ENCODE assay signal across 10 mouse cellular contexts in genomic region chr15:100321134-100321533, GRCm38 (mm10). TPM values are rescaled to one million over a fixed set of nuclear protein-coding genes. Genes with fewer than 3 reads are reported as not detected.
DNase-seq lines count a peak whose midpoint lies in the region; ATAC-seq and TF ChIP-seq lines count a peak whose summit lies in the region.
"Had no signal": no experiment of that assay in that cellular context is flagged by ENCODE, and none has a peak within 500 bp of the region (broad histone marks: within the 10 kb centered on the region; RNA-seq: fewer than 3 reads in every experiment).

No protein-coding gene starts in this region.

- no peaks in the 10 kb centered on the region for H3K4me1 ChIP-seq in CH12.LX (ENCODE audit: control insufficient read depth in 1 of 2, insufficient read depth in 2 of 2)
- no peaks in the 10 kb centered on the region for H3K4me1 ChIP-seq in stomach, postnatal 0 days (replicated peaks; ENCODE audit: control insufficient read depth, insufficient read depth)
- H3K4me1 ChIP-seq: heart, embryonic 13.5 days had no signal

- intact Hi-C loops in left cerebral cortex, postnatal 36 days (cut with DNase I), result no loop called here

- H3K4me2 ChIP-seq in CH12.LX (ENCODE audit: insufficient read depth, low read depth, poor library complexity, severe bottlenecking), result no peak overlapping the region
- no peak overlapping the region for H3K4me2 ChIP-seq in stomach, postnatal 0 days (replicated peaks; ENCODE audit: low read depth)
- H3K4me2 ChIP-seq: heart, embryonic 13.5 days had no signal

- H3K27ac ChIP-seq in CH12.LX (ENCODE audit: insufficient read depth, low read depth), result no peak overlapping the region
- H3K27ac ChIP-seq in stomach, postnatal 0 days (replicated peaks), result no peak overlapping the region
- H3K27ac ChIP-seq: heart, embryonic 13.5 days had no signal

- peak; percentile 33 to 85; a peak in 3 of 4 replicates for TF ChIP-seq CTCF in CH12.LX (conservative IDR thresholded peaks at IDR 0.05 in 1 of 2, IDR thresholded peaks at IDR 0.05 in 1 of 2; ENCODE audit: low read depth in 2 of 2, low read length in 2 of 2)
- TF ChIP-seq CTCF in stomach, postnatal 0 days (IDR thresholded peaks at IDR 0.05; ENCODE audit: low read depth), result peak; percentile 73

- no peaks in the 10 kb centered on the region for H3K36me3 ChIP-seq in CH12.LX (replicated peaks in 1 of 2; ENCODE audit: control insufficient read depth in 1 of 2, insufficient read depth in 1 of 2, low read length in 1 of 2)
- H3K36me3 ChIP-seq in stomach, postnatal 0 days (ENCODE audit: control insufficient read depth, insufficient read depth, low read length), result no peaks in the 10 kb centered on the region
- H3K36me3 ChIP-seq: heart, embryonic 13.5 days had no signal

- no peak for ATAC-seq in stomach, postnatal 0 days (ENCODE audit: low FRiP score, low TSS enrichment)

- no peak for TF ChIP-seq POLR2A in CH12.LX (IDR thresholded peaks at IDR 0.05; ENCODE audit: low read depth, low read length)

- dilution Hi-C loops in CH12.LX (cut with MboI; ENCODE audit: extremely low pct_ligation_motif_present, extremely low pct_unique_long_range_greater_than_20kb, low sequenced_read_pairs), result no loop called here

- H3K27me3 ChIP-seq in CH12.LX (replicated peaks), result no peaks in the 10 kb centered on the region
- no peaks in the 10 kb centered on the region for H3K27me3 ChIP-seq in stomach, postnatal 0 days (ENCODE audit: control insufficient read depth, insufficient read depth, low read length)
- H3K27me3 ChIP-seq: heart, embryonic 13.5 days had no signal

- DNase-seq in gastrocnemius, adult 18-20 months (ENCODE audit: low spot score), result peak; percentile 51
- no peak for DNase-seq in gastrocnemius, postnatal 4 days (ENCODE audit: low spot score in 2 of 2)
- DNase-seq in CH12.LX (ENCODE audit: extremely low read depth), result peak; percentile 38
- DNase-seq in cerebellum, adult 8-10 months, result peak; percentile 49
- peak; percentile 86 to 92 for DNase-seq in kidney, postnatal 25 days
- peak; percentile 66 for DNase-seq in stomach, postnatal 0 days (ENCODE audit: low spot score)
- DNase-seq in left cerebral cortex, postnatal 36 days (ENCODE audit: low spot score in 2 of 2), result no peak
- no peak for DNase-seq in layer of hippocampus, adult 11-12 months (ENCODE audit: low spot score)

- H3K79me2 ChIP-seq in CH12.LX (replicated peaks; ENCODE audit: control insufficient read depth, extremely low read depth, insufficient read depth, poor library complexity, severe bottlenecking), result no peaks in the 10 kb centered on the region

- H3K9me3 ChIP-seq in CH12.LX (replicated peaks; ENCODE audit: low read length), result no peaks in the 10 kb centered on the region
- no peaks in the 10 kb centered on the region for H3K9me3 ChIP-seq in stomach, postnatal 0 days (ENCODE audit: control insufficient read depth, low read length)
- H3K9me3 ChIP-seq: heart, embryonic 13.5 days had no signal

- TF ChIP-seq EP300 in CH12.LX (IDR thresholded peaks at IDR 0.05; ENCODE audit: low read length), result no peak
- no peak for TF ChIP-seq EP300 in stomach, postnatal 0 days (optimal IDR thresholded peaks at IDR 0.05)

- 42% methylated on average over 5 of the region's 5 CpGs for WGBS in stomach, postnatal 0 days

- H3K9ac ChIP-seq in CH12.LX (ENCODE audit: insufficient read depth, low read depth), result no peak overlapping the region
- H3K9ac ChIP-seq in stomach, postnatal 0 days (ENCODE audit: low read length), result no peak overlapping the region
- H3K9ac ChIP-seq: heart, embryonic 13.5 days had no signal

- peak; percentile 80 for TF ChIP-seq RAD21 in CH12.LX (IDR thresholded peaks at IDR 0.05; ENCODE audit: low read depth, low read length)

- no peak overlapping the region for H3K4me3 ChIP-seq in CH12.LX (replicated peaks in 1 of 3; ENCODE audit: low read depth in 2 of 3, low read length in 2 of 3, poor library complexity in 1 of 3)
- no peak overlapping the region for H3K4me3 ChIP-seq in stomach, postnatal 0 days (ENCODE audit: low read depth, low read length)
- H3K4me3 ChIP-seq: heart, embryonic 13.5 days had no signal

- in situ Hi-C loops in CH12.LX (cut with MboI; ENCODE audit: low pct_ligation_motif_present, low pct_unique_long_range_greater_than_20kb, low sequenced_read_pairs), result loop anchor here (10.0 kb wide), 1 partner anchor 56 kb away; no protein-coding TSS in a partner anchor

TF ChIP-seq in CH12.LX, 34 proteins besides CTCF, POLR2A, EP300 and RAD21:
- TF ChIP-seq CHD2 (IDR thresholded peaks at IDR 0.05; ENCODE audit: low read length), result no peak
- TF ChIP-seq E2F4 (IDR thresholded peaks at IDR 0.05; ENCODE audit: insufficient replicate concordance, low read depth, low read length), result no peak
- TF ChIP-seq ZC3H11A (IDR thresholded peaks at IDR 0.05; ENCODE audit: low read depth, low read length), result peak; percentile 10; the same call in 1 of the 2 replicates
- TF ChIP-seq SMC3 (IDR thresholded peaks at IDR 0.05; ENCODE audit: low read depth, low read length), result peak; percentile 78
- TF ChIP-seq USF1 (IDR thresholded peaks at IDR 0.05; ENCODE audit: low read depth, low read length), result no peak
- peak; percentile 36; the same call in 1 of the 2 replicates for TF ChIP-seq MYC (IDR thresholded peaks at IDR 0.05; ENCODE audit: low read depth, low read length)
- no peak for TF ChIP-seq ELF1 (IDR thresholded peaks at IDR 0.05; ENCODE audit: low read depth, low read length)
- 0 out of 2 replicates have a peak, but pooled peaks have one; percentile 26 for TF ChIP-seq MXI1 (IDR thresholded peaks at IDR 0.05; ENCODE audit: low read depth, low read length)
TF ChIP-seq in CH12.LX: peak in this region for 4.

RNA-seq across cellular contexts. Expression of gene Mettl7a3, which starts 13.6 kb away (rescaled TPM):
- under 1 TPM; 0.17 to 0.41 TPM for total RNA-seq in gastrocnemius, adult 18-20 months (2021)
- total RNA-seq in gastrocnemius, postnatal 4 days (2021), result under 1 TPM; 0.17 to 0.18 TPM
- total RNA-seq in CH12.LX (2012; rRNA removed) (0.17 TPM in 1 of 2 replicates, not detected in the other), CH12.LX (2014; rRNA removed) (not detected in 2 replicates)
- 0.33 and 0.70 TPM in 2 replicates for polyA plus RNA-seq in CH12.LX (2012; ENCODE audit: insufficient read length, low read depth)
- not detected in 2 replicates for polyA plus RNA-seq in stomach, postnatal 0 days (2015; fragmentation: Nextera tagmentation; extraction: Ambion mirVana)
- under 1 TPM in 1 of 2 experiments, not detected in 1; 0.27 TPM for total RNA-seq in left cerebral cortex, postnatal 36 days (2021)
- polyA plus RNA-seq: heart, embryonic 13.5 days had no signal

RNA-seq across cellular contexts. Expression of gene Mettl7a1, which starts 17.2 kb away (rescaled TPM):
- 10 to 100 TPM; 33.7 to 34.4 TPM for total RNA-seq in gastrocnemius, adult 18-20 months (2021)
- total RNA-seq in gastrocnemius, postnatal 4 days (2021), result 10 to 100 TPM; 20.1 to 22.2 TPM
- 5.8 and 6.5 TPM in 2 replicates for total RNA-seq in CH12.LX (2012; rRNA removed)
- total RNA-seq in CH12.LX (2014; rRNA removed), result 17.2 and 17.9 TPM in 2 replicates
- 14.2 and 14.9 TPM in 2 replicates for polyA plus RNA-seq in CH12.LX (2012; ENCODE audit: insufficient read length, low read depth)
- 9.1 and 9.5 TPM in 2 replicates for polyA plus RNA-seq in stomach, postnatal 0 days (2015; fragmentation: Nextera tagmentation; extraction: Ambion mirVana)
- 10 to 100 TPM; 29.3 to 32.3 TPM for total RNA-seq in left cerebral cortex, postnatal 36 days (2021)

RNA-seq across cellular contexts. Expression of gene Methig1, which starts 31.8 kb away (rescaled TPM):
- not detected for total RNA-seq in gastrocnemius, adult 18-20 months (2021)
- not detected for total RNA-seq in gastrocnemius, postnatal 4 days (2021)
- total RNA-seq in CH12.LX (2012; rRNA removed) (not detected in 2 replicates), CH12.LX (2014; rRNA removed) (not detected in 2 replicates)
- polyA plus RNA-seq in CH12.LX (2012; ENCODE audit: insufficient read length, low read depth), result not detected in 2 replicates
- 0.17 TPM in 1 of 2 replicates, not detected in the other for polyA plus RNA-seq in stomach, postnatal 0 days (2015; fragmentation: Nextera tagmentation; extraction: Ambion mirVana)
- not detected for total RNA-seq in left cerebral cortex, postnatal 36 days (2021)
- polyA plus RNA-seq: heart, embryonic 13.5 days had no signal

RNA-seq across cellular contexts. Expression of gene Mettl7a2, which starts 31.9 kb away (rescaled TPM):
- under 1 TPM; 0.43 to 0.68 TPM for total RNA-seq in gastrocnemius, adult 18-20 months (2021)
- under 1 TPM; 0.23 to 0.25 TPM for total RNA-seq in gastrocnemius, postnatal 4 days (2021)
- total RNA-seq in CH12.LX (2012; rRNA removed) (not detected in 2 replicates), CH12.LX (2014; rRNA removed) (not detected in 2 replicates)
- polyA plus RNA-seq in CH12.LX (2012; ENCODE audit: insufficient read length, low read depth), result not detected in 2 replicates
- not detected in 2 replicates for polyA plus RNA-seq in stomach, postnatal 0 days (2015; fragmentation: Nextera tagmentation; extraction: Ambion mirVana)
- under 1 TPM; 0.45 to 0.64 TPM for total RNA-seq in left cerebral cortex, postnatal 36 days (2021)
- polyA plus RNA-seq: heart, embryonic 13.5 days; neural tube, embryonic 14.5 days had no signal

RNA-seq across cellular contexts. Expression of gene Tmprss12, which starts 40.5 kb away (rescaled TPM):
- not detected for total RNA-seq in gastrocnemius, adult 18-20 months (2021)
- not detected for total RNA-seq in gastrocnemius, postnatal 4 days (2021)
- not detected in 2 replicates for total RNA-seq in CH12.LX (2012; rRNA removed)
- total RNA-seq in CH12.LX (2014; rRNA removed), result not detected in 2 replicates
- not detected in 2 replicates for polyA plus RNA-seq in CH12.LX (2012; ENCODE audit: insufficient read length, low read depth)
- polyA plus RNA-seq in stomach, postnatal 0 days (2015; fragmentation: Nextera tagmentation; extraction: Ambion mirVana), result 0.11 TPM in 1 of 2 replicates, not detected in the other
- total RNA-seq in left cerebral cortex, postnatal 36 days (2021), result not detected
- polyA plus RNA-seq: heart, embryonic 13.5 days; neural tube, embryonic 14.5 days had no signal

Comparison
In these comparisons a context has a peak if more than half of its experiments do, and no peak if none do; other contexts are left out.
1. DNase-seq: peak in gastrocnemius, adult 18-20 months (single experiment), CH12.LX (single experiment), cerebellum, adult 8-10 months (single experiment), kidney, postnatal 25 days (2 of 2) and stomach, postnatal 0 days (single experiment); none in gastrocnemius, postnatal 4 days (0 of 2), left cerebral cortex, postnatal 36 days (0 of 2) and layer of hippocampus, adult 11-12 months (single experiment).